Mouse (Mus musculus): Measurements from ENCODE around the gene Foxd1.

DNA sequence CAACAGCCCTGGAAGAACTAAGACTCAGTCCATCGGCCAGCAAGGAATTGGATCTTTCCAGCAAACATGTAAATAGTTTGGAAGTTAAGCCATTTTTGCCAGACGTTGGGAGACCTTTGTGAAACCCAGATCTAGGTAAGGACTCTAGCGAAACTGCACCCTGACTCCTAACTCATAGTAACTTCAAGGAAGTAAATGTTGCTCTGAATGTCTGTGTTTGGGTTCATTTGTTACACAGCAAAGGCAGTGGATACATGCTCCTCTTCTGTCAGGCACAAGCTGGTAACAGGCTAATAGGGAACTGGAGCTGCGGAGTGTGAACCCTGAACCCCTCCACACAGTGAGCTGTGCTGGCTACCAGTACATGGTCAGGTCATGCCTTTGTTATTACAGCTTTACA is 28.7 kb downstream of the Foxd1 start:
- TF ChIP-seq TAL1 (IDR thresholded peaks at IDR 0.05; ENCODE audit: low read length) (no peak), GATA1 (IDR thresholded peaks at IDR 0.05; ENCODE audit: low read length) (no peak)

Measured in erythroblast, embryonic 14.5 days (primary cell).